Mouse (Mus musculus) pancreas, adult 10 weeks (tissue): ENCODE data around the gene Clec4f. TPM values are rescaled to one million over a fixed set of nuclear protein-coding genes. Genes with fewer than 3 reads are reported as not detected.

ENCODE experiments used
- polyA plus RNA-seq: library from polyadenylated mRNA; stranded (reverse); fragments of 350-450 nt; fragmentation: Illumina TruSeq; extraction: RNeasy Lipid Tissue Mini Kit (QIAGEN cat#74804); gene quantifications from one replicate; pipeline ENCODE4 v1.2.3, GENCODE M21; 2015; ENCODE audit warnings: low read depth, low replicate concordance; ENCODE audit not compliant: insufficient read depth

Gene Clec4f
- 0.50 TPM for polyA plus RNA-seq

GRCm38 (mm10) chr6:83656087-83656486 is at the start of gene Clec4f:
TSS of gene Clec4f (minus strand) at chr6:83656187.

GRCm38 (mm10) chr6:83677757-83678156 is 21.8 kb upstream of the Clec4f start, which contains the start of gene Cd207:
TSS of gene Cd207 (minus strand) at chr6:83677857.

Other genes with a start within 250 kb of the Clec4f start
- 4.1 TPM for gene Tet3, start 197.1 kb downstream of the Clec4f start, polyA plus RNA-seq
- gene Dguok, start 149.2 kb downstream of the Clec4f start, polyA plus RNA-seq = 21.2 TPM
- gene Actg2, start 119.9 kb downstream of the Clec4f start, polyA plus RNA-seq = 6.2 TPM
- 5.2 TPM for gene Stambp, start 83.5 kb downstream of the Clec4f start, polyA plus RNA-seq
- not detected for gene Cd207, start 21.7 kb upstream of the Clec4f start, polyA plus RNA-seq
- not detected for gene Vax2, start 55.1 kb upstream of the Clec4f start, polyA plus RNA-seq
- not detected for gene Atp6v1b1, start 86.8 kb upstream of the Clec4f start, polyA plus RNA-seq
- gene Ankrd53, start 106.5 kb upstream of the Clec4f start, polyA plus RNA-seq = not detected
- 14.3 TPM for gene Tex261, start 119.6 kb upstream of the Clec4f start, polyA plus RNA-seq
- 14.5 TPM for gene Nagk, start 138.8 kb upstream of the Clec4f start, polyA plus RNA-seq
- 12.1 TPM for gene Paip2b, start 175.6 kb upstream of the Clec4f start, polyA plus RNA-seq
- 21.9 TPM for gene Zfp638, start 210.9 kb upstream of the Clec4f start, polyA plus RNA-seq